Mouse (Mus musculus) spleen, adult 18-20 months (tissue): Measurements from ENCODE around the gene Polr2m.
A peak's percentile ranks its signal among the peaks of the same experiment; 100 is the strongest.

ENCODE experiments used
- DNase-seq, 2 experiments: peaks; one replicate each; pipeline ENCODE4 v3.0.0; 2022; ENCODE audit warnings: mixed read lengths in 2 of 2

Polr2m gene

DNA sequence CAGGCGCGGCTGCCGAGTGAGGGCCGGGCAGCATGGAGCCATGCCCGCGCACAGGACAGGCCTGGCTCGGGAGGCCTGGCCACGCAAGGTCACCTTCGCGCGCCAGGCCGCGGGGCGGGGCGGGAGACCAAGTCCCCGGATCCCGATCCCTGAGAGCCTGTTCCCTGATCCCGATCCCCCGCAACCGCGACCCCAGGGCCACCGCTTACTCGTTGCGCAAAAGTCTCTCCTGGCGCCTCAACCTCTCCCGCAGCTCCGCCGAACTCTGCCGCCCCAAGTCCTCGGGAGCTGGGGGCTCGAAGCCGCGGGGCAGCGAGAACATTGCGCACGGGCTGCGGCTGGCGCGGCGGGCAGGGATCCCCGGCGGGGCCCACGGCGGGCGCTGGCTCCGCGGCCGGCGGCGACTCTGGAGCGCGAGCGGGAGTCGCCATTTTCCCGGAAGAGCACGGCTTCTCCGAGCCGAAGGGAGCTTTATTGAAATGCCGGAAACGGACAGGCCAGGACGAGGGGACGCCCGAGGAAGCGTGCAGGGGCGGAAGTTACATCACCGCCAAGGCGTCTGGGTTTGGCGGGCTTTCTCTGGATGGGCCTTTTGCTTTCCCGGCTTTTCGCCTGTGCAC is at the start of gene Polr2m:
Gene Polr2m (minus strand): TSS at position 461 of the 620 bp plus-strand sequence.
- DNase-seq, result peak; percentile 78 to 89

GRCm38 (mm10) chr9:71535036-71535435 is 49.3 kb upstream of the Polr2m start:
- no peak for DNase-seq

- DNase-seq, result no peak
These were observed 44.2 kb upstream of the Polr2m start for GRCm38 (mm10) chr9:71529960-71530359.

DNA sequence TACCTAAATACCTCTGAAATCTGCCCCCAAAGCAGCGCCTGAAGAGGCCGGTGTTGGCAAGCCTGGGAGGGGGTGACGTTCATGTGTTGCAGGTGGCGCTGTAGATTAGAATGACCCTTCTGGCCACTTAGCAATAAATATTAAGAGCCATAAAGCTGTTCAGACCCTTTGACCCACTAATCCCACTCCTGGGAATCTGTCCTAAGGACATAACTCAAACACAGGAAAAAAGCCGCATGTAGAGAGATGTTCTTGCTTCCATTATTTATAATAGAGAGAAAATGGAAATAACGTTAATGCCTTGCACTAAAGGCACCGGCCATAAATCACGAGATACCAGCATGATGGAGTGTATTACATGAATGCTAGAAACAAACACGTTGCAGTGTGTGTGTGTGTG is 41.7 kb upstream of the Polr2m start:
- no peak for DNase-seq

DNA sequence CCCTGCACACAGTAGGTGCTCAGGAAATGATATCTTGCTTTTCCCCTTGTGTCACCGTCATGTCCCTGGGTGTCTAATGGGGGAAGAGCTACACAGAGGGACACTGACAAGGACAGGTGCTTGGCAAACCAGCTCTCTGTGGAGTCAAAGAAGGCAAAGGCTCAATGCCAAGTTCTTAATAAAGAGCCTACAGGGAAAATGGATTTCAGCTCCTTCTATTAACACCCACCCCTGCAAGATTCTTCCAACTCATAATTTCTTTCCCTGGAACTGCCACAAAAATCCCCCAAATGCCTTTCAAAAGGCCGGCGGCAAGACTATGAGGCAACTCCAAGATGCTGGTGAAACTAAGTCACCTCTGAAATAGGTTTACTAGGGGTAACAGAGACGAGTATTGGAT is 38.2 kb upstream of the Polr2m start:
- no peak for DNase-seq

DNA sequence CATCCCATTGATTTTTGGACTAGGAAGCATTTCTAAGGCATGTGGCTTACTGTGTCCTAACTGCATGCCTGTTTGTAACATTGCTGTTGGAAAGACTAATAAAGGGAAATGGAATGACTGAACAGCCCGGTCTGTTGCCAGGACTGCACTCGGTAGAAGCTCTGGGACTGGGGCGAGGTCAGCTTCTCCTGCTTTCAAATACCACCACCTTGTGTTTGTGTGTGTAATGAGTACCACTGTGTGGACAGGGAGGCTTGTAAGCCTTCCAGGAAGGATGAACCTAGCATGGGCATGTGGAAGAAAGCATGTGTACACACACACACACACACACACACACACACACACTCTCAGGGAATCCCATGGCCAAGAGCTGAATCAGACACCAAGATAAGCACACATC is 34.1 kb upstream of the Polr2m start:
- DNase-seq, result no peak

GRCm38 (mm10) chr9:71517487-71517886 is 31.8 kb upstream of the Polr2m start:
- no peak for DNase-seq

DNA sequence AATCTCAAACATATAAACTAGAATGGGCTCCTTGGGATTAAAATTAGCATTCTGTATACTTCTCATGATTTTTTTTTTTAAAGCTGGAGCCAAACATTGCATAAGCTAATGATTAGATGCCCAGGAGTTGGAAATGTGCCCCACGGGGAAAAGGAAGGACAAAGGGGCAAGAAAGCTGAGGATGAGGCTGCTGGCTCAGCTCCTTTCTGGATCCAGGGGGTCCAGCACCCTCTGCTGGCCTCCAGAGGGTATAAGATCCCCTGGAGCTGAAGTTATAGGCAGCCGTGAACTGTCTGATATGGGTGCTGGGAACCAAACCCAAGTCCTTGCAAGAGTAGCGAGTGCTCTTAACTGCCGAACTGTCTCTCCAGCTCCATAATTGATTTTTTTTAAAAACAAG is 30.1 kb upstream of the Polr2m start:
- DNase-seq, result no peak

DNA sequence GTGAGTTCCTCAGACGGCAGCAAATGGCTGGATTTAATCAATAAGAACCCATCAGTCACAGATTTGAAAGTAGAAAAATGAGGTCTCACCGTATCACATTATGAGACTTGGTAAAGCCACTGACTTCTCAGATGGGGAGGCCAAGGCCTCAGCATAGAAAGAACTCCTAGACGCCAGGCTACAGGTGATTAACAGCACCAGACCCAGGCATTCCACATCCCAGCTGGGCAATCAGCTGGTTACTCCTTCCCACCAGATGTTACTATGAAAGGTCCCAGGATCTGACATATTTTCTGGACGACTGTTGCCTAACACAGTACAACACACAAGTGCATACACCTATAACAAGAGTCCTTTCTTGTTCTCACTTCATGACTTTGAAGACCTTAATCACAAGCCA is 27.8 kb upstream of the Polr2m start:
- DNase-seq, result no peak

- DNase-seq, result no peak
These were observed 27.2 kb upstream of the Polr2m start for GRCm38 (mm10) chr9:71512899-71513298.

DNA sequence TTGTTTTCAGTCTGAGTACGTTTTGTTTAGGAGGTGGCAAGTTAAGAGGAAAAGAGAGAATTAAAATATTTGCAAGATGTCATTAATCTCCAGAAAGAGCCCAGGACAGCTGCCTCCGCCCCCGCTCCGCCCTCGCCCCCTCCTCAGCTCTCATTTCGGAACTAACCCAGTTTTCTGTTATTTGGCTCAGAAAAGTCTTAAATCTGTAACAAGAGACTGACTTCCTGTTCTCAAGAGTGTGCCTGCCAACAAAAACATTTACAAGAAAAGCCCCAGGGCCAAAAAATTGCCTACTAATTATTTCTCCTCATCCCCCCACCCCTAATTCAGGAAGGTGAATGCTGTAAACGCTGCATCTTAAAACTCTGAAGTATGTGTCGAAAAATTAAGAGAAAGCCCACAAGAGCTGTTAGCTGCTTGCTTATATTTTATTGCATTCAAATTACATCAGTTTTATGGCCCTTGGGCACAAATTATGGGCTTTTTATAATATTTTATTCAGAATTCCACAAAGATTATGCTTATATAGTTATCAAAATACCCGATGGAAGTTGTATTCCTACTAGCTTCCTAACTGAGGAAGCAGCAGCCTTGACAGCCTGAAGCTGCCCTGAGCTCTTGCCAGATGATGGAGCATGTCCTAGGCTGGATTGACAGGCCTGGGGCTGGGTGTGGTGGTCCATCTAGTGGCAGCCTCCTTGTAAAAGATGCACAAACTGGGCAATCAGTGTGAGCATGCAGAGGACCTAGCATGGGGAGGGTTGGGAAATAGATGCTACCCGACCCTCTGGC is 12.9 kb upstream of the Polr2m start:
- no peak for DNase-seq

GRCm38 (mm10) chr9:71496637-71497036 is 10.9 kb upstream of the Polr2m start:
- no peak for DNase-seq

DNA sequence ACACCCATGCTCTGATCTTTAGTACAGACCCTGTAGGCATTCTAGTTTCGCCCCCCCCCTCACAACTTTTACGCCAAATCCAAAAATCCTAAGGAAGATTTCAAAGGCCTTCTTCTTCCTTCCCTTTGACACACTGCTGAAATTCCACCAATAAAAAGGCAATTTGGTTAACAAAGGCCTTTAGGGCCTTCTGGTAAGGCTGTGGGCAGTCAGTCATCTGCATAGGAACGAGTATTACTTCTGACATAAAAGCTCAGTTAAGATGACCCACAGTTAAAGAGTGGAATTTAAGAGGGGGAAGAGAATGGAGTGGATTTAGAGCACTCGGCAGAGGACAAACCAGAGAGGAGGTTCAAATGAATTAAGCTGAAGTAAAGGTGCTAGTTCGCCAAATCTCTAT is 8.0 kb upstream of the Polr2m start:
- DNase-seq, result no peak

DNA sequence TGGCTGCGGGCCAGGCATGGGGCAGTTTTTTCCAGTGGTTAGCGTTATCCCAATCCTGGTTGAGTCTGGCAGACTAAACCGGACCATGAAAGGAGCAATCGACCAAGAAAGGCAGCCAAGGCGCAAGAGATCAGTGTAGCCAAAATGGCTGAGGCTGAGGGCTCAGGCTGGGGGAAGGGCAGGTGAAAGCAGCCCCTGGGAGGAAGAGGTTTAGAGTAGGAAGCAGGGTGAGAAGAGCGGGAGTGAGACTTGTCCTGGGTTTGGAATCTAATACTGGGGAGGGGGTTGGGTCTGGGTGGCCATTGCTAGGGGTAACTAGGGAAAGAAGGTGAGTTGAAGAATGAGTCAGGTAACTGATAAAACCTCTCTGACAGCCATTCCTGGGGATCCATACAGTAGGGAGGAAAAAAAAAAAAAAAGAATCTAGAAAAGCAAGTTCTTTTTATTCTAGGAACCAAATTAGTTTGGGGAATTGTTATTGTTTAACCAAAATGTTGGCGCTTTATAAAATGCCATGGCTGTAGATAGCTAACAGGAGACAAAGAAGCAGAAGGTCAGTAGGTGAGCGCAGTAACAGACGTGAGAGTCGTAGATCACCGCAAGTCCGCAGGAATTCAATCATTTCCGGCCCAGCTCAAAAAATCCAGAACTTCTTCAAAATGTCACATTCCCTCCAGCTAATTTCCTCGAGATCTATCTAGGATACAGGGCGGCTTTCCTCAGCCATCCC is 6.7 kb upstream of the Polr2m start:
- no peak for DNase-seq

- DNase-seq, result no peak
These were observed 4.3 kb upstream of the Polr2m start for GRCm38 (mm10) chr9:71490076-71490475.

DNA sequence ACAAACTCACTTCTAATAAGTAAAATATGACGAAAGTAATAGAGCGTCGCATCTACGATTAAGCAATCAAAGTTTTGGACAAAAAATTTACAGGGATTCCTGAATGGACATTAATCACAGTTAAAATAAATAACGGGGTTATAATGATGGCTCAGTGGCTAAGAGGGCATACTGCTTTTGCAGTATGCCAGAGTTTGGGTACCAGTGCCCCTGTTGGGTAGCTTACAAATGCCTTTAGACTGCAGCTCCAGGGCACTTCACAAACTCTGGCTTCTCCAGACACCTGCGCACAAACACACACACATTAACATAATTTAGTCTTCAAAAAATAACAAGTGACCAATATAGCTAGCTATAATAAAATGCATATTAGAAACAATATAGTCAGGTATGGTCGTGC is 392 bp upstream of the Polr2m start:
- DNase-seq, result no peak

GRCm38 (mm10) chr9:71484871-71485474 is 762 bp downstream of the Polr2m start:
- DNase-seq, result no peak

DNA sequence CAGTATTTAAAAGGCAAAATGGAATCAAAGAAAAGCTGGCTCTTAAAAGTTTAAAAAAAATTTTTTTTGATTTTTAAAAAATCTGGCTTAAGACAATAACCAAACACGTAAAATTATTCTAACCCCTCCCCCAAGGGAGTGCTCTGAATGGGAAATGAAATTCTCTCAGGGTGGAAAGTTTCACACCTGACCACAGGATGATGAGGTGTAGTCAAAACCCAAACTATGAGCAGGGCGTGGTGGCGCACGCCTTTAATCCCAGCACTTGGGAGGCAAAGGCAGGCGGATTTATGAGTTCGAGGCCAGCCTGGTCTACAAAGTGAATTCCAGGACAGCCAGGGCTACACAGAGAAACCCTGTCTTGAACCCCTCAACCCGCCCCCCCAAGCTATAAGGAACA is 1.9 kb downstream of the Polr2m start:
- peak; percentile 11 to 18 for DNase-seq

DNA sequence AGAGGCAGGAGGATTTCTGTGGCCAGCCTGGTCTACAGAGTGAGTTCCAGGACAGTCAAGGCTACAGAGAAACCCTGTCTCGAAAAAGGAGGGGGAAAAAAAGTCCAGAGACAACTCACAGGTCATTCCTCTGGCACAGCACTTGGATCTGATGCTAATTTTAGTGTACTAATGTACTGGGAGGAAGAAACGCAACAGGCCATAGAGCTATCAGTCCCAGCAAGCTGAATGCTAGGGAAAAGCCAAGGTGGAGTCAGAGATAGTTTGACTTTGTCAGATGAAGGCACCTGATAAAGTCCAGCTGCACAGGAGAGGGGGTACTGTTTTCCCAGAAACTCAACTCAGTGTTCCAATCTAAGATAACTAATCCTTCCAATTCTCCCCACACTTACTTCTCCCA is 5.4 kb downstream of the Polr2m start:
- DNase-seq, result no peak

- DNase-seq, result no peak
These were observed 6.3 kb downstream of the Polr2m start for GRCm38 (mm10) chr9:71479413-71479812.

DNA sequence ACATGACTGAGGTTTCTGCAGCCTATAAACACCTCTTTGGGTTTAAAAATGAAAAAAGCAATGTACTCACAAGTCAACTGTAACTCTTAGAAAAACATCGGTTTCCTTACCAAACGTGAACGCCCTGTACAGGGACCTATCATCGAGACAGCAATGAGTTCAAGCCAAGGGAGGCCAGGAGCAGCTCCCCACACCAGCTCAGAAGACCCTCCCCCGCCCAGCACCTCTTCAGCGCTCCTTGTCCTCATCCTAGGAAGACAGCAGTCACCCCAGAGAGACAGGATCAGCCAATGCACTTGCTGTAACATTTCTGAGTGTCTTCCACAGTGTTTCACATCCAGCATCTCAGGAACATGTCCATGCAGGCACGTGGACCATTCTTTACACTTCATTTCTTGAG is 7.1 kb downstream of the Polr2m start:
- no peak for DNase-seq

DNA sequence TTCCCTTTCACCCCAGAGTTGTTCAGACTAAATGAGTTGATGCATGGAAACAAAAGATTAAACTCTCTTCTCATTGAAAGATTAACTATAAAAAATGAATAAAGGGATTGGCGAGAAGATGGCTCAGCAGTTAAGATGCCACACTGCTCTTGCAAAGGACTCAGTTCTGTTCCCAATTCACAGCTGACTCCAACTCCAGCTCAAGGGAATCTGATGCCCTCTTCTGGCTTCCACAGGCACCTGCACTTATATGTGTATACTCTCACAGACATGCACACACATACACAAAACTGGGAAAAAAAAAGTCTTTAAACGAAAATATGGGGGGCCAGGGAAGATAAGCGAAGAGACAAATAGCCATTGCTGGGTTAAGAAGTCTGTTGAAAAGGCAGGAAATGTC is 9.1 kb downstream of the Polr2m start:
- DNase-seq, result no peak

DNA sequence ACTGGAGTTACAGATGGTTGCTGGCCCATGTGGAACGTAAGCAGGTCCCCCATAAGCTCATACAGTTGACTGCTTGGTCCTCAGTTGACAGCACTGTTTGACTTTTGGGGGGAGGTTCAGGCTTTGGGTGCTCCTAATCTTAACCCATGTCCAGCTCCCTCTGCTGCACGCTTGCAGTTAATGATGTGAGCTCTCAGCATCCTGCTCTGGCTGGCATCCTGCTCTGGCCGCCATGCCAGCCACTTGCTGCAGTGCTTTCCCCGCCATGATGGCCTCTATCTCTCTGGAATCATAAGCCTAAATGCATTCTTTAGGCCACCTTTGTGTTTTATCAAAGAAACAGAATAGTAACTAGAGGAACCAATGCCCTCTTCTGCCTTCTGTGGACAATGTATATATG is 10.2 kb downstream of the Polr2m start:
- no peak for DNase-seq

- DNase-seq, result no peak
These were observed 18.3 kb downstream of the Polr2m start for GRCm38 (mm10) chr9:71467434-71467833.
